Mouse (Mus musculus) induced T-regulatory cell, adult 2 months (primary cell): Measurements from ENCODE around the gene Shoc2.
A peak's percentile ranks its signal among the peaks of the same experiment; 100 is the strongest.
"Not testable (repeated sequence)": the region's sequence is repeated elsewhere in the genome, so short reads cannot be mapped to it uniquely, and the experiment has no call there.

Experiments used
- DNase-seq: peaks from one replicate; pipeline ENCODE4 v3.0.0-alpha.2; 2012; ENCODE audit warnings: low read depth

Shoc2 gene

GRCm38 (mm10) chr19:53943802-53944785, at the start of gene Shoc2, which contains the start of gene Bbip1:
Shoc2 (plus strand) TSS chr19:53944306.
Bbip1 (minus strand) TSS chr19:53944627.
- DNase-seq: peak; percentile 100

DNA sequence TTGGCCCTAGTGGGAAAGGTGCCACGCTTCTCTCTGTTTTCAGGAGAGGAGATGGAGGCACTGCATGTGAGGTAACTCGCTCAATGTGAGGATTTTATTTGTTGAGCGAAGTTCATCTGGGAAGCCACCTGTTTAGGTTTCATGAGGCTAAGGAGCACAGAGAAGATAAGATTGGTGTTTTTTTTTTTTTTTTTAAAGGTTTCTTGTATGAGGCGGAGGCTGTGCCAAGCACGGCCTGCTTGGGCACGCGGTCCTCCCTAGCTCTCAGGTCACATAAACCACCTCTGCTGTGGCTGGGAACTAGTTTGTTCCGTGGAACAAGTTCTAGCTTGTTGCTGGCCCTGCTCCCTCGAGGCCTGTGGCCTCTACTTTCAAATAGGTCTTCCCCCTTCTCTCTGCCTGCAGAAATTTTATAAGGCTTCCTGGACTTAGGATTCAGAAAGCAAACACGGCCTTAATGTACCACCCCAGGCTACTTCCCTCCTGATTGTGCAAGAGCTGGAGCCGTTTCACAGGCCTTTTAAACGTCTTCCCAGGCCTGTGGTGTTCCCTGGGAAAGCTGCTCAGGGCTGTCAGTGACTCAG, 49.5 kb upstream of the Shoc2 start:
- DNase-seq: peak; percentile 29

DNA sequence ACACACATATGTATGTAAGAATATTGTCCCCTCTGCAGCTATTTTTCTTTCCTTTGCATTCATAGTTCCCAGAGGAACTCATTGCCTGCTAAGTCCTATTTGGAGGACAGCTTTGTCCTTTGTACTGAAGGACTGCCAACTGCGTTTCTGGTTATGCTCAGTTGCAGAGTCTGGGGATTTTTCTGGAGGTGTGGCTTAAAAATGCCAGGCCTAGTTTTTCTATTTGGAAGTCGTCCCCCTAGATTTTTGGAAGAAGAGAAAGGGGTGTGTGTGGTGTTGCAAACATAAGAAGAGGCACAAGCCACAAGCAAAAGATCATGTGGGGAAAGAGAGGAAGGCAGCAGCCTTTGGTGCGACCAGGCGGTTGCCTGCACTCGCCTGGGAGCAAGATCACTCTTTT, 46.1 kb upstream of the Shoc2 start:
- peak; percentile 16 for DNase-seq

DNA sequence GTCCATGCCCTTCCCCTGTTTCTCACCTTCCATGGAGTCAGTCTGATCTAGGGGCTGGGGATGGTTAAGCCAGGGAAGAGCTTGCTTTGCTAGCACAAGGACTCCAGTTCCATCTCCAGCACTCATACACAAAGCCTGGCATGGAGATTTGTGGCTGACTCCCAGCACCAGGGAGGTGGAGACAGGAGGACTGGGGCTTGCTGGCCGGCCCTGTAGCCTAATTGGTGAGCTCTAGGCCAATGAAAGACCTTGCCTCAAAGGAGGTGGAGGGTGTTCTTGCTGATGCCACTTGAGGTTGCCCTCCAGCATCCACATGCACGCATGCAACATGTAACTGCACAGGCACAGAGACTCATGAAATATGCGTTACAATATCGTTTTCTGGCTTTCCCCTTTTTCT, 45.6 kb upstream of the Shoc2 start:
- DNase-seq: peak; percentile 30

GRCm38 (mm10) chr19:53898970-53899900, 44.9 kb upstream of the Shoc2 start:
- no peak for DNase-seq

GRCm38 (mm10) chr19:53899941-53900610, 44.0 kb upstream of the Shoc2 start:
- peak; percentile 88 for DNase-seq

DNA sequence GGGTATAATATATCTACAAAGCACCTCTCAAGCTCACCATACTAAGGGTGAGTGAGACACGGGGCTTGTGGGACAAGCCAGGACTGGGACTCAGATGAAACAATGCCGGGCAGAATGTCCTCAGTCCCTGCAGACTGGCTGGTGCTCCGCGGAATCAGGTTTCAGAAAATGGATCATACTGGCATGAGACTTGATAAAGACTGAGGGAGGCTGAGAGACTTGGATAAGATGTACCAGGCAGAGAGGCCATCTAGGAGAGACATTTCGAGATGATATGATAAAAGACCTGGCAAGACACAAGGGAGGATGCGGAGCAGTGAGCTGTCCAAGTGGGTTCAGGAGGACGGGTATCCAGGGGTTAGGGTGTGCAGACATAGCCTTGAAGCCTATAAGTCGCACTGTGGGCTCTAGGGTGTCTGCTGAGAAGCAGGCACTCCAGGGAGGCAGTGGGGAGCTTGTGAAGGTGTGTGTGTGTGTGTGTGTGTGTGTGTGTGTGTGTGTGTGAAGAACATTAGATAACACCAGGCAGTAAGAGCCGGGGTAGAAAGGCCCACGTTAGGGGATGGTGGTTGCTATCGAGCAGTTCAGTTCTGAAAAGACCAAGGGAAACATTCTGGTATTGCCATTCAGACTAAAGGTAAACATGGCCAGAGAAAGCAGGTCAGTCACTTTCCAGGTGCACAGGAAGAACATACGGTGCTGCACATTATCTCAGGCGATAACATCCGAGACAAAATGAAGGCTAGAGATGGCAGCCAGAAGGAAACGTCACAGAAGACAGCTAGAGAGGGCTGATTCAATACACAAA, 42.0 kb upstream of the Shoc2 start:
- DNase-seq: peak; percentile 76

DNA sequence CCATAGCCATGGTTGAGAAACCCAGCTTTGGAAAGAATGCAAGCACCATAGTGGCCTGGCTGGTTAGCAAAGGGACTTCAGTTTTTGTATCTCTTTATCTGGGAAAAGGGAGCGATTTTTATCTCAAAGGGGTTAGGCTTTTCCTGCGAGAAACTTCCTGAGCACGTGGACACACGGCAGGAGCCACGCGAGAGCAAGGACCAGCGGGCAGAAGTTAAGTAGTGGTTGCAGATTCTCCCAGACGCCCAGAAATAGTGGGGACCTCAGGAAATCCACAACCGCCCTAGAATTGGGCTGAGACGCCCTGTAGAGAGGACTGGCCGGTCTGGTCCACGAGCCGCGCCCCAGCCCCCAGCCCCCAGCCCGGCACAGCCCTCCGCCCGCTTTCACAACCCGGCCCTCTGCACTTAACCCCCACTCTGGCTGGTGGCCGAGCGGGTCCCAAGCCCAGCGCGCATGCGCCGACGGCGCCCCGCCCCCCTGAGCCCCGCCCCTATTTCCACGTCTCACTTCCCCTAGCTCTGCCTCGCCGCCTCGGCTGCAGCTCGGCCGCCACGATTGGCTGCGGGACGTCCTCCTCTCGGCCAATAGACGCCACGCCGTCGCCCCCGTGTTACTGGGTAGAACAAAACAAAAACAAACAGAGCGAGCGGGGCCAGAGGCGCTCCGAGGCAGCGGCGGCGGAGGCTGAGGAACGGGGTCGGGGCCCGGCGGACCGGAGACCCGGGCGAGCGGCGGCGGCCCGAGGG, 41.2 kb upstream of the Shoc2 start:
- DNase-seq: peak; percentile 98

- DNase-seq: peak; percentile 83
Observed at GRCm38 (mm10) chr19:53903507-53904321, 40.4 kb upstream of the Shoc2 start.

DNA sequence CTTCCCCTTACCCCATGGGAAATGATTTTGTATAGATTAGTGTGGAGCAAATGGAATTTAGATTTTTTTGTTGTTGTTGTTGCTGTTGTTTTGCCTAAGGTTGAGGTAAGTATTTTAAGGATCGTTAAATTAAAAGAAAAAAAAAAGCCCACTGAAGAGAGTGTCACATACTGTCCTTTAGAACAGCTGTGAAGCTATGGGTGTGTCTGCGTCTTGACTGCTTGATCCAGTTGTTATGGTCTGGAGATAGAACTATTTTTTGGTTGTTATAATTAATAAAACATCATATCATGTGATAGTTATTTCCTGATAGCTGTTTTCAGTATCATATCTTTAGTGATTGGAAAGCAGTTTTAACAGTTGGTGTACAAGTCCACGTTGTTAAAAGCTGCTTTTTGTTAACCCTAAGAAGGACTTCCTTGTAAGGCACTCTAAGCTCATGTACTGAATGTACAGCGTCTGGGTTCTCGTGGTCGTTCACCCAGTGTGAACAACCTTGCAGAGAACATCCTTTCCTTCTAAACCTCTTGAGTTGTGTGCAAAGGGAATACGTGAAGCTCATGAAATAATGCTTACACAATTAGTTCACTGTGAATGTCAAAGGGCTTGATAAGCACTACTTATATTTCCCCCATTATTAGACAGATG, 39.1 kb upstream of the Shoc2 start:
- peak; percentile 57 for DNase-seq

- peak; percentile 77 for DNase-seq
Observed at GRCm38 (mm10) chr19:53906033-53906702, 37.9 kb upstream of the Shoc2 start.

DNA sequence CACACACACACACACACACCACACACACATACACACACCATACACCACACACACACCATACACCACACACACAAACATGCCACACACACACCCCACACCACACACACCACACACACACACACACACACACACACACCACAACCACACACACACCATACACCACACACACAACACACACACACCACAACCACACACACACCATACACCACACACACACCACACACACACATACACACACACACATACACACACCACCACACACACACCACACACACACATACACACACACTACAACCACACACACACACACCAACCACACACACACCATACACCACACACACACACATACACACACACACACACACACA, 37.4 kb upstream of the Shoc2 start:
- not testable (repeated sequence) for DNase-seq

GRCm38 (mm10) chr19:53914950-53915349, 29.2 kb upstream of the Shoc2 start:
- DNase-seq: no peak

GRCm38 (mm10) chr19:53919541-53919940, 24.6 kb upstream of the Shoc2 start:
- DNase-seq: no peak

- not testable (repeated sequence) for DNase-seq
Observed at GRCm38 (mm10) chr19:53921996-53922395, 22.1 kb upstream of the Shoc2 start.

DNA sequence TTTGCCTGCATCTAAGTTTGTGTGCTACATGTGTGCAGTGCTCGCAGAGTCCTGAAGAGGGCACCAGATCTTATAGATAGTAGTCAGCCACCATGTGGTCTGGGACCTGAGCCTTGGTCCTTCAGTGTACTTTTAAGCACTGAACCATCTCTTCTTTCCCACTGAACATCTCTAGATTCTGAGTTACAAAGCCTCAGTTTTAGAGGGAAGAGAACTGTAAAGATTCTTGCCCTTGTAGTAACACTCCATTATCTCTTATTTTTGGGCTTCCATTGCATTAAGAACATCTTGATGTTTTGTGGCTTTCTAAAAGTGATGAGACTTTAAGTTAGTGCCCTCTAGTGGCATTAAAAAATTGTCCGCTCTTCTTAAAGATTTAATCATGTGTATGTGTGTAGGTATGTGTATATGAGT, 18.8 kb upstream of the Shoc2 start:
- peak; percentile 88 for DNase-seq

GRCm38 (mm10) chr19:53926705-53927104, 17.4 kb upstream of the Shoc2 start:
- DNase-seq: no peak

- DNase-seq: no peak
Observed at GRCm38 (mm10) chr19:53929218-53929617, 14.9 kb upstream of the Shoc2 start.
